ENCODE assay signal across 8 mouse cellular contexts in genomic region chr19:17163511-17163953, GRCm38 (mm10).
A peak's percentile ranks its signal among the peaks of the same experiment; 100 is the strongest.
DNase-seq lines count a peak whose midpoint lies in the region; ATAC-seq and TF ChIP-seq lines count a peak whose summit lies in the region.

No protein-coding gene starts in this region.

- peaks cover 3% of the 10 kb centered on the region; the same call in 1 of the 2 replicates for H3K4me1 ChIP-seq in intestine, embryonic 16.5 days (ENCODE audit: control insufficient read depth, insufficient read depth, low read length)
- no peaks in the 10 kb centered on the region for H3K4me1 ChIP-seq in liver, embryonic 16.5 days (ENCODE audit: control insufficient read depth, low read depth, low read length)

- ATAC-seq in granulocyte monocyte progenitor cell, adult 5-6 weeks (replicated peaks; ENCODE audit: poor library complexity, severe bottlenecking), result peak; percentile 73
- peak; percentile 65; the same call in 1 of the 2 replicates for ATAC-seq in intestine, embryonic 16.5 days
- ATAC-seq in liver, embryonic 16.5 days (ENCODE audit: low read depth), result peak; percentile 35; the same call in 1 of the 2 replicates

- 0 out of 2 replicates have a peak overlapping the region, but pooled peaks have one; percentile 20 for H3K4me2 ChIP-seq in intestine, embryonic 16.5 days (ENCODE audit: low read depth, low read length)
- H3K4me2 ChIP-seq in liver, embryonic 16.5 days (ENCODE audit: low read depth, low read length), result 0 out of 2 replicates have a peak overlapping the region, but pooled peaks have one; percentile 24

- no peaks in the 10 kb centered on the region for H3K9me3 ChIP-seq in intestine, embryonic 16.5 days (ENCODE audit: control insufficient read depth, low read length)
- H3K9me3 ChIP-seq in liver, embryonic 16.5 days (replicated peaks; ENCODE audit: control insufficient read depth, low read length), result no peaks in the 10 kb centered on the region

- H3K9ac ChIP-seq in intestine, embryonic 16.5 days (ENCODE audit: low read depth, low read length), result no peak overlapping the region
- no peak overlapping the region for H3K9ac ChIP-seq in liver, embryonic 16.5 days (ENCODE audit: low read depth, low read length)

- TF ChIP-seq CTCF in left cerebral cortex, adult 2 months (IDR thresholded peaks at IDR 0.05), result peak; percentile 55

- H3K27ac ChIP-seq in left cerebral cortex, adult 2 months, result no peak overlapping the region
- H3K27ac ChIP-seq in intestine, embryonic 16.5 days (ENCODE audit: low read length), result no peak overlapping the region
- H3K27ac ChIP-seq in liver, embryonic 16.5 days (ENCODE audit: low read length), result no peak overlapping the region

- 13% methylated on average over 13 of the region's 13 CpGs for WGBS in intestine, embryonic 16.5 days
- WGBS in liver, embryonic 16.5 days (ENCODE audit: insufficient replicate concordance), result 8% methylated on average over 13 of the region's 13 CpGs

- no peak overlapping the region for H3K4me3 ChIP-seq in left cerebral cortex, adult 2 months
- H3K4me3 ChIP-seq in intestine, embryonic 16.5 days (ENCODE audit: low read length), result no peak overlapping the region
- H3K4me3 ChIP-seq in liver, embryonic 16.5 days (ENCODE audit: low read depth, low read length), result no peak overlapping the region

- DNase-seq in left cerebral cortex, adult 2 months (ENCODE audit: extremely low spot score in 1 of 2, low spot score in 2 of 2), result no peak
- DNase-seq in left cerebral cortex, postnatal 36 days (ENCODE audit: low spot score in 2 of 2), result no peak
- DNase-seq in c-Kit-positive CD71-positive TER-119-negative erythroid progenitor cells, embryonic 14.5 days (ENCODE audit: low read depth), result peak; percentile 25
- DNase-seq in neural tube, embryonic 10.5 days (ENCODE audit: extremely low spot score, low spot score), result peak; percentile 51
- peak; percentile 26 to 62 for DNase-seq in urinary bladder, postnatal 36 days (ENCODE audit: low spot score in 2 of 2)

- H3K27me3 ChIP-seq in intestine, embryonic 16.5 days (replicated peaks; ENCODE audit: control insufficient read depth, insufficient read depth, low read length), result no peaks in the 10 kb centered on the region
- H3K27me3 ChIP-seq in liver, embryonic 16.5 days (ENCODE audit: control insufficient read depth, insufficient read depth, low read depth, low read length), result no peaks in the 10 kb centered on the region

- no peaks in the 10 kb centered on the region for H3K36me3 ChIP-seq in intestine, embryonic 16.5 days (ENCODE audit: control insufficient read depth, insufficient read depth, low read length)
- H3K36me3 ChIP-seq in liver, embryonic 16.5 days (ENCODE audit: control insufficient read depth, insufficient read depth), result no peaks in the 10 kb centered on the region

- intact Hi-C loops in left cerebral cortex, adult 2 months (cut with DNase I), result no loop called here
- intact Hi-C loops in left cerebral cortex, postnatal 36 days (cut with DNase I), result no loop called here

Comparison
In these comparisons a context has a peak if more than half of its experiments do, and no peak if none do; other contexts are left out.
1. DNase-seq: peak in c-Kit-positive CD71-positive TER-119-negative erythroid progenitor cells, embryonic 14.5 days (single experiment), neural tube, embryonic 10.5 days (single experiment) and urinary bladder, postnatal 36 days (2 of 2); none in left cerebral cortex, adult 2 months (0 of 2) and left cerebral cortex, postnatal 36 days (0 of 2).
2. Peak in every context shown above with its lines, with median percentiles within 50 percentile points of each other: ATAC-seq.